Mouse (Mus musculus): Measurements from ENCODE around the gene Cdc42se2. TPM values are rescaled to one million over a fixed set of nuclear protein-coding genes. Genes with fewer than 3 reads are reported as not detected.

The Cdc42se2 gene
- polyA plus RNA-seq, 1 experiment from 2014 or later: 72.1 TPM

- ATAC-seq (ENCODE audit: low read depth) (no peak), DNase-seq (ENCODE audit: low spot score) (peak; percentile 11)
- Histone ChIP-seq H3K4me3 (ENCODE audit: low read depth, low read length) (no peak overlapping the region), H3K9ac (ENCODE audit: low read depth, low read length) (no peak overlapping the region), H3K27me3 (replicated peaks; ENCODE audit: control insufficient read depth, insufficient read depth, low read length) (no peaks in the 10 kb centered on the region), H3K4me1 (ENCODE audit: control insufficient read depth, insufficient read depth, low read length) (no peaks in the 10 kb centered on the region), H3K4me2 (ENCODE audit: low read depth, low read length) (no peak overlapping the region), H3K9me3 (ENCODE audit: control insufficient read depth, low read length) (no peaks in the 10 kb centered on the region), H3K27ac (replicated peaks; ENCODE audit: low read depth, low read length) (no peak overlapping the region), H3K36me3 (ENCODE audit: control insufficient read depth, insufficient read depth, low read length) (no peaks in the 10 kb centered on the region)
- WGBS: 63% methylated on average over 4 of the region's 4 CpGs
Observed at GRCm38 (mm10) chr11:54817449-54817848, 30.0 kb upstream of the Cdc42se2 start.

GRCm38 (mm10) chr11:54815659-54816058, 28.2 kb upstream of the Cdc42se2 start:
- no peaks in the 10 kb centered on the region for H3K9me3 ChIP-seq (ENCODE audit: control insufficient read depth, low read length)
- no peak overlapping the region for H3K9ac ChIP-seq (ENCODE audit: low read depth, low read length)
- no peak overlapping the region for H3K27ac ChIP-seq (replicated peaks; ENCODE audit: low read depth, low read length)
- no peaks in the 10 kb centered on the region for H3K4me1 ChIP-seq (ENCODE audit: control insufficient read depth, insufficient read depth, low read length)
- ATAC-seq (ENCODE audit: low read depth): no peak
- no peak overlapping the region for H3K4me2 ChIP-seq (ENCODE audit: low read depth, low read length)
- no peaks in the 10 kb centered on the region for H3K27me3 ChIP-seq (replicated peaks; ENCODE audit: control insufficient read depth, insufficient read depth, low read length)
- no peak overlapping the region for H3K4me3 ChIP-seq (ENCODE audit: low read depth, low read length)
- no peaks in the 10 kb centered on the region for H3K36me3 ChIP-seq (ENCODE audit: control insufficient read depth, insufficient read depth, low read length)
- DNase-seq (ENCODE audit: low spot score): no peak

- no peaks in the 10 kb centered on the region for H3K9me3 ChIP-seq (ENCODE audit: control insufficient read depth, low read length)
- H3K4me1 ChIP-seq (ENCODE audit: control insufficient read depth, insufficient read depth, low read length): no peaks in the 10 kb centered on the region
- H3K36me3 ChIP-seq (ENCODE audit: control insufficient read depth, insufficient read depth, low read length): no peaks in the 10 kb centered on the region
- no peak overlapping the region for H3K9ac ChIP-seq (ENCODE audit: low read depth, low read length)
- no peak overlapping the region for H3K4me3 ChIP-seq (ENCODE audit: low read depth, low read length)
- no peak for ATAC-seq (ENCODE audit: low read depth)
- no peak overlapping the region for H3K27ac ChIP-seq (replicated peaks; ENCODE audit: low read depth, low read length)
- H3K27me3 ChIP-seq (replicated peaks; ENCODE audit: control insufficient read depth, insufficient read depth, low read length): no peaks in the 10 kb centered on the region
- no peak for DNase-seq (ENCODE audit: low spot score)
- H3K4me2 ChIP-seq (ENCODE audit: low read depth, low read length): no peak overlapping the region
- 59% methylated on average over 8 of the region's 8 CpGs for WGBS
Observed at GRCm38 (mm10) chr11:54812812-54813516, 25.5 kb upstream of the Cdc42se2 start.

GRCm38 (mm10) chr11:54812314-54812713, 24.8 kb upstream of the Cdc42se2 start:
- no peak overlapping the region for H3K4me3 ChIP-seq (ENCODE audit: low read depth, low read length)
- no peaks in the 10 kb centered on the region for H3K4me1 ChIP-seq (ENCODE audit: control insufficient read depth, insufficient read depth, low read length)
- no peaks in the 10 kb centered on the region for H3K27me3 ChIP-seq (replicated peaks; ENCODE audit: control insufficient read depth, insufficient read depth, low read length)
- no peaks in the 10 kb centered on the region for H3K36me3 ChIP-seq (ENCODE audit: control insufficient read depth, insufficient read depth, low read length)
- ATAC-seq (ENCODE audit: low read depth) (no peak), DNase-seq (ENCODE audit: low spot score) (no peak)
- no peak overlapping the region for H3K4me2 ChIP-seq (ENCODE audit: low read depth, low read length)
- no peaks in the 10 kb centered on the region for H3K9me3 ChIP-seq (ENCODE audit: control insufficient read depth, low read length)
- WGBS: 62% methylated on average over 4 of the region's 4 CpGs
- H3K9ac ChIP-seq (ENCODE audit: low read depth, low read length): no peak overlapping the region
- H3K27ac ChIP-seq (replicated peaks; ENCODE audit: low read depth, low read length): no peak overlapping the region

- H3K4me2 ChIP-seq (ENCODE audit: low read depth, low read length): no peak overlapping the region
- DNase-seq (ENCODE audit: low spot score): no peak
- no peaks in the 10 kb centered on the region for H3K27me3 ChIP-seq (replicated peaks; ENCODE audit: control insufficient read depth, insufficient read depth, low read length)
- WGBS: 74% methylated on average over 3 of the region's 3 CpGs
- no peaks in the 10 kb centered on the region for H3K9me3 ChIP-seq (ENCODE audit: control insufficient read depth, low read length)
- H3K27ac ChIP-seq (replicated peaks; ENCODE audit: low read depth, low read length): no peak overlapping the region
- H3K4me1 ChIP-seq (ENCODE audit: control insufficient read depth, insufficient read depth, low read length): no peaks in the 10 kb centered on the region
- no peak overlapping the region for H3K4me3 ChIP-seq (ENCODE audit: low read depth, low read length)
- no peak for ATAC-seq (ENCODE audit: low read depth)
- no peaks in the 10 kb centered on the region for H3K36me3 ChIP-seq (ENCODE audit: control insufficient read depth, insufficient read depth, low read length)
- no peak overlapping the region for H3K9ac ChIP-seq (ENCODE audit: low read depth, low read length)
Observed at GRCm38 (mm10) chr11:54811054-54811453, 23.6 kb upstream of the Cdc42se2 start.

GRCm38 (mm10) chr11:54809582-54809981, 22.1 kb upstream of the Cdc42se2 start:
- ATAC-seq (ENCODE audit: low read depth) (no peak), DNase-seq (ENCODE audit: low spot score) (no peak)
- no peaks in the 10 kb centered on the region for H3K27me3 ChIP-seq (replicated peaks; ENCODE audit: control insufficient read depth, insufficient read depth, low read length)
- no peak overlapping the region for H3K9ac ChIP-seq (ENCODE audit: low read depth, low read length)
- H3K9me3 ChIP-seq (ENCODE audit: control insufficient read depth, low read length): 0 out of 2 replicates have a peak, but pooled peaks cover 3% of the 10 kb centered on the region
- WGBS: 76% methylated on average over 5 of the region's 5 CpGs
- H3K36me3 ChIP-seq (ENCODE audit: control insufficient read depth, insufficient read depth, low read length): no peaks in the 10 kb centered on the region
- no peak overlapping the region for H3K4me3 ChIP-seq (ENCODE audit: low read depth, low read length)
- H3K27ac ChIP-seq (replicated peaks; ENCODE audit: low read depth, low read length): no peak overlapping the region
- H3K4me2 ChIP-seq (ENCODE audit: low read depth, low read length): no peak overlapping the region
- no peaks in the 10 kb centered on the region for H3K4me1 ChIP-seq (ENCODE audit: control insufficient read depth, insufficient read depth, low read length)

GRCm38 (mm10) chr11:54808177-54808576, 20.7 kb upstream of the Cdc42se2 start:
- Histone ChIP-seq H3K4me1 (ENCODE audit: control insufficient read depth, insufficient read depth, low read length) (no peaks in the 10 kb centered on the region), H3K27me3 (replicated peaks; ENCODE audit: control insufficient read depth, insufficient read depth, low read length) (no peaks in the 10 kb centered on the region), H3K9ac (ENCODE audit: low read depth, low read length) (no peak overlapping the region), H3K9me3 (ENCODE audit: control insufficient read depth, low read length) (0 out of 2 replicates have a peak, but pooled peaks cover 3% of the 10 kb centered on the region), H3K36me3 (ENCODE audit: control insufficient read depth, insufficient read depth, low read length) (no peaks in the 10 kb centered on the region), H3K4me2 (ENCODE audit: low read depth, low read length) (no peak overlapping the region), H3K4me3 (ENCODE audit: low read depth, low read length) (no peak overlapping the region), H3K27ac (replicated peaks; ENCODE audit: low read depth, low read length) (no peak overlapping the region)
- ATAC-seq (ENCODE audit: low read depth) (no peak), DNase-seq (ENCODE audit: low spot score) (no peak)
- WGBS: 80% methylated on average over 4 of the region's 4 CpGs

- Histone ChIP-seq H3K36me3 (ENCODE audit: control insufficient read depth, insufficient read depth, low read length) (no peaks in the 10 kb centered on the region), H3K9ac (ENCODE audit: low read depth, low read length) (no peak overlapping the region), H3K4me1 (ENCODE audit: control insufficient read depth, insufficient read depth, low read length) (no peaks in the 10 kb centered on the region), H3K4me3 (ENCODE audit: low read depth, low read length) (no peak overlapping the region), H3K9me3 (ENCODE audit: control insufficient read depth, low read length) (0 out of 2 replicates have a peak, but pooled peaks cover 3% of the 10 kb centered on the region), H3K27ac (replicated peaks; ENCODE audit: low read depth, low read length) (no peak overlapping the region), H3K27me3 (replicated peaks; ENCODE audit: control insufficient read depth, insufficient read depth, low read length) (no peaks in the 10 kb centered on the region), H3K4me2 (ENCODE audit: low read depth, low read length) (no peak overlapping the region)
- ATAC-seq (ENCODE audit: low read depth) (no peak), DNase-seq (ENCODE audit: low spot score) (no peak)
- 81% methylated on average over 9 of the region's 9 CpGs for WGBS
Observed at GRCm38 (mm10) chr11:54807669-54808068, 20.2 kb upstream of the Cdc42se2 start.

GRCm38 (mm10) chr11:54806891-54807290, 19.4 kb upstream of the Cdc42se2 start:
- Histone ChIP-seq H3K27ac (replicated peaks; ENCODE audit: low read depth, low read length) (no peak overlapping the region), H3K4me3 (ENCODE audit: low read depth, low read length) (no peak overlapping the region), H3K9me3 (ENCODE audit: control insufficient read depth, low read length) (0 out of 2 replicates have a peak, but pooled peaks cover 3% of the 10 kb centered on the region), H3K36me3 (ENCODE audit: control insufficient read depth, insufficient read depth, low read length) (no peaks in the 10 kb centered on the region), H3K4me2 (ENCODE audit: low read depth, low read length) (no peak overlapping the region), H3K4me1 (ENCODE audit: control insufficient read depth, insufficient read depth, low read length) (no peaks in the 10 kb centered on the region), H3K9ac (ENCODE audit: low read depth, low read length) (no peak overlapping the region), H3K27me3 (replicated peaks; ENCODE audit: control insufficient read depth, insufficient read depth, low read length) (no peaks in the 10 kb centered on the region)
- no peak for ATAC-seq (ENCODE audit: low read depth)
- DNase-seq (ENCODE audit: low spot score): no peak
- WGBS: 96% methylated on average over 28 of the region's 28 CpGs

All from embryonic facial prominence, embryonic 14.5 days (tissue).